Mouse (Mus musculus) hindbrain, embryonic 13.5 days (tissue): ENCODE results near the gene Rgs6. TPM values are rescaled to one million over a fixed set of nuclear protein-coding genes. Genes with fewer than 3 reads are reported as not detected.

Source experiments
- ATAC-seq: fragments of 200-750 bp; cut with Nextera tagmentation; 2 replicates; pipeline ENCODE4 v1.8.0; 2017; ENCODE audit warnings: moderate TSS enrichment; ENCODE audit not compliant: low FRiP score
- H3K27ac ChIP-seq: fragments of 300-500 bp; sonication (generic); 2 replicates; pipeline ENCODE4 v1.5.1; 2015; ENCODE audit warnings: inconsistent platforms, mild to moderate bottlenecking, moderate library complexity
- H3K27me3 ChIP-seq: fragments of 300-500 bp; sonication (generic); 2 replicates; pipeline ENCODE4 v1.6.1; 2015; ENCODE audit warnings: mild to moderate bottlenecking, inconsistent platforms
- H3K36me3 ChIP-seq: fragments of 300-500 bp; sonication (generic); 2 replicates; pipeline ENCODE4 v1.6.1; 2015; ENCODE audit warnings: mild to moderate bottlenecking, inconsistent platforms
- H3K4me1 ChIP-seq: fragments of 300-500 bp; sonication (generic); replicated peaks from 2 replicates; pipeline ENCODE4 v1.6.1; 2015; ENCODE audit warnings: inconsistent platforms
- H3K4me2 ChIP-seq: fragments of 300-500 bp; sonication (generic); 2 replicates; pipeline ENCODE4 v1.6.1; 2015; ENCODE audit warnings: inconsistent platforms, mild to moderate bottlenecking, moderate library complexity
- H3K4me3 ChIP-seq: fragments of 300-500 bp; sonication (generic); 2 replicates; pipeline ENCODE4 v1.5.1; 2015; ENCODE audit warnings: mild to moderate bottlenecking, inconsistent platforms
- H3K9ac ChIP-seq: fragments of 300-500 bp; sonication (generic); 2 replicates; pipeline ENCODE4 v1.6.1; 2015; ENCODE audit warnings: mild to moderate bottlenecking, inconsistent platforms
- H3K9me3 ChIP-seq: fragments of 300-500 bp; sonication (generic); 2 replicates; pipeline ENCODE4 v1.6.1; 2016; ENCODE audit warnings: inconsistent platforms
- WGBS: fragments of 180-500 bp; shearing (Covaris S2); methylation state at CpG from one replicate; pipeline ENCODE4 v1.1.7; 2015; 5-methylcytosine and 5-hydroxymethylcytosine counted together
- polyA plus RNA-seq: library from polyadenylated mRNA; unstranded; fragments of >200 nt; fragmentation: Nextera tagmentation; extraction: Ambion mirVana; gene quantifications from 2 replicates; pipeline ENCODE4 v1.2.1, GENCODE M21; 2015

The Rgs6 gene
- polyA plus RNA-seq, 1 experiment from 2014 or later = 7.4 TPM

DNA sequence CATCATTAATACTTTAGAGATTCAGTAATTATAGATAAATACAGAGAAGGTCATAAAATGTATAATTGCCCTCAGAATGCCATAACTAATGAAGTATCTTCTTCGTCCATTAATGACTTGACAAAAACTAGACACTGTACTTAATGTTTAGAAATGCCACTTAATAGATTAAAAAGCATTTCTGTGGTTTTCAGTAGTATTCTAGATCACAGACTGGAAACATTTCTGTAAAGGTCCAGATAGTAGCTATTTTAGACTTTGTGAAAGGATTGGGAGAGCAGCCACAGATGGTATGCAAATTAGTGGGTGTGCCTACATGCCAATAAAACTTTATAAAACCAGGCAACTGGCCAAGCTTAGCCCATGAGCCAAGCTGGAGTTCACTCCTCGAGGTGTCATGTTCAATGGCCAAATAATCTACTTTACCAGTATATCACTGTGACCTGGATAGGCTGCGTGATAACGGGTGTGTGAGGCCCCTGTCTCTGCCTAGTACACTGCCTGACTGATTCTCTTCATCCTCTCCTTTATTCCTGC, 82.2 kb downstream of the Rgs6 start:
- peaks cover 6% of the 10 kb centered on the region for H3K4me1 ChIP-seq
- no peaks in the 10 kb centered on the region for H3K9me3 ChIP-seq
- no peak overlapping the region for H3K9ac ChIP-seq
- H3K4me2 ChIP-seq = no peak overlapping the region
- no peaks in the 10 kb centered on the region for H3K27me3 ChIP-seq
- 68% methylated on average over 4 of the region's 4 CpGs for WGBS
- H3K36me3 ChIP-seq = no peaks in the 10 kb centered on the region
- no peak overlapping the region for H3K27ac ChIP-seq
- ATAC-seq = no peak
- H3K4me3 ChIP-seq = no peak overlapping the region

DNA sequence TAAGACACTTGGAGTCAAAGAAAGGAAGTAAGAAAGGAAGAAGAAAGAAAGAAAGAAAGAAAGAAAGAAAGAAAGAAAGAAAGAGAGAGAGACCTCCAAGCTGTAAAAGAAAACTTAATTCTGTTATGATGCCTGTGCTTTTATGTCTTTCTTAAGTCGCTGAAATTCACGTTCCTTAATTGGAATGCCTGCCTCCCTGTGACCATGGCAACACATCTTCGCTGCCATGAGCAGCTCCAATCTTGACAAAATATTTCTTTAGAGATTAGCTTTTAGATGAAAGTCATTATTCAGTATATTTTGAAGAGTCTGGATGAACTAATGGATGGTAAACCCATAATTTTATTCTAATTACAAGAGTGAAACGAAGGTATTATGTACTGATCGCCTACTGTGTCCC, 83.5 kb downstream of the Rgs6 start:
- Histone ChIP-seq H3K4me2 (no peak overlapping the region), H3K9me3 (no peaks in the 10 kb centered on the region), H3K36me3 (no peaks in the 10 kb centered on the region), H3K27me3 (no peaks in the 10 kb centered on the region), H3K9ac (no peak overlapping the region), H3K4me3 (no peak overlapping the region), H3K27ac (no peak overlapping the region), H3K4me1 (peaks cover 7% of the 10 kb centered on the region)
- 77% methylated on average over 5 of the region's 5 CpGs for WGBS
- no peak for ATAC-seq

DNA sequence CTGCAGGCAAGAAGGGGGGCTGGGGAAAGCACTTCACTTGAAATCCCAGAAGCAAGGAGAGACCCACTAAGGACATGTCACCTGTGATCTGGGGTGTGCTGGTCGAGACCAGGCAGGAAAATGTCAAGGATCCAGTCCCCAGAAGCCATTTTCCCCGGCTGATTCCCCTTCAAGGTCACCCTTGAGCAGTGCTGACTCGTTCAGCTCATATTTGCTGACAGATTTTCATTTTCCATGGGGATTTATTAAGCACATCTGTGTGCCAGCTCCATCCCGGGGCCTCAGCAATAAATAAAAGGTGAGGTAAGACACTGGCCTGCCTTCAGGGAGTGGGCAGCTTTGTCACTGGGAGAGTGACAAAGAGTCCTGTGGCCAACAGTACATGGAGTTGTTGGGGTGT, 87.0 kb downstream of the Rgs6 start:
- Histone ChIP-seq H3K4me3 (no peak overlapping the region), H3K27ac (peak overlapping the region; percentile 25; the same call in 1 of the 2 replicates), H3K27me3 (no peaks in the 10 kb centered on the region), H3K4me2 (no peak overlapping the region), H3K9me3 (no peaks in the 10 kb centered on the region), H3K9ac (no peak overlapping the region), H3K36me3 (no peaks in the 10 kb centered on the region), H3K4me1 (peaks cover 7% of the 10 kb centered on the region)
- ATAC-seq = no peak
- WGBS = 62% methylated on average over 4 of the region's 4 CpGs

DNA sequence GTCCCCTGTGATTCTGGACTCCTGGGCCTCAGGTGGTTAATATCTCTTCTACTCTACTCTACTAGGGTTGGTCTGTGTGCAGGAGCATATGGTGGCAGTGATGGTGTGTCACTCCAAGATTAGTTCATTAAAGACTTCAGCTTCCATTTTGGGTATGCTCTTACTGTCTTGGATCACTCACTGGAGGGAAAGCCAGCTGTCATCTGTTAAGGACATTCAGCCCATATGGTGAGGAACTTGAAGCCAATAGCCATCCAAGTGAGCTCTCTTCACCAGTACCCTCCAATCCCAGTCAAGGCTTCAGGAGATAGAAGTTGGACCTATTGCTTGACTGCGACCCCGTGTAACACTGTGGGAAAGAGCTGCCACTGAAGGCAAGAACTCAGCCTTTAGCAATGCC, 98.9 kb downstream of the Rgs6 start:
- no peaks in the 10 kb centered on the region for H3K4me1 ChIP-seq
- H3K4me3 ChIP-seq = no peak overlapping the region
- no peak overlapping the region for H3K27ac ChIP-seq
- 86% methylated on average over 2 of the region's 2 CpGs for WGBS
- H3K27me3 ChIP-seq = no peaks in the 10 kb centered on the region
- no peak for ATAC-seq
- H3K36me3 ChIP-seq = no peaks in the 10 kb centered on the region
- H3K9ac ChIP-seq = no peak overlapping the region
- H3K9me3 ChIP-seq = peaks cover 3% of the 10 kb centered on the region; the same call in 1 of the 2 replicates
- no peak overlapping the region for H3K4me2 ChIP-seq

DNA sequence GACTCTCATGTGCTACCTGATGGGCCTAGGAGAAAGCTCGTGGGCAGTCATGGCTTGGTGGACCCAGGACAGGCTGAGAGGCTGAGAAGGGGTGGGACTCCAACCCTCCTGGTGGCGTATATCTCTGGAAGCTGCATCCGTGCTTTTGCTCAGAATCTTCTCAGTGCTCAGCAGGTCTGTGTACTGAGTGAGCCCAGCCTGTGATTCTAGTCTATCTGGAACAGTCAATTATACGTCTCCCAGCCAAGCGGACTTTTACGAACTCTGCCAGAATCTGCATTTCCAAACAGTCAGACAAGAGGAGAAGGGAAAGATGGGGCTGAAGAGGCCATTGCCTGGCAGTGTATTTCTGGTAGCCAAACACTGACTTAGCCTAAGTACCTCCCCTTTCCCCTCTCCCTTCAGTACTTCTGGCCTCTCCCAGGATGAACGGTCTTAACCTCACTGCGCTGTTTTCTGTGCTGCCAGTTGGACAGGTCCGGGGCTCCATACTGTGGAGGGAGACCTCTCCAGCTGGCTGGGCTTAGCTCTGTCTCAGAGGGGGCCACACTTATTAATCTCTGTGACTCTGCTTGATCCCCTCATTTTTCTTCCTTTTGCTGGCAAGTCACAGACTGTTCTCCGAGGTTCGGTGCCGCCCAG, 110.9 kb downstream of the Rgs6 start:
- 82% methylated on average over 12 of the region's 12 CpGs for WGBS
- no peak overlapping the region for H3K4me3 ChIP-seq
- no peaks in the 10 kb centered on the region for H3K9me3 ChIP-seq
- no peak overlapping the region for H3K9ac ChIP-seq
- ATAC-seq = no peak
- H3K4me2 ChIP-seq = no peak overlapping the region
- no peaks in the 10 kb centered on the region for H3K4me1 ChIP-seq
- no peak overlapping the region for H3K27ac ChIP-seq
- no peaks in the 10 kb centered on the region for H3K36me3 ChIP-seq
- no peaks in the 10 kb centered on the region for H3K27me3 ChIP-seq

DNA sequence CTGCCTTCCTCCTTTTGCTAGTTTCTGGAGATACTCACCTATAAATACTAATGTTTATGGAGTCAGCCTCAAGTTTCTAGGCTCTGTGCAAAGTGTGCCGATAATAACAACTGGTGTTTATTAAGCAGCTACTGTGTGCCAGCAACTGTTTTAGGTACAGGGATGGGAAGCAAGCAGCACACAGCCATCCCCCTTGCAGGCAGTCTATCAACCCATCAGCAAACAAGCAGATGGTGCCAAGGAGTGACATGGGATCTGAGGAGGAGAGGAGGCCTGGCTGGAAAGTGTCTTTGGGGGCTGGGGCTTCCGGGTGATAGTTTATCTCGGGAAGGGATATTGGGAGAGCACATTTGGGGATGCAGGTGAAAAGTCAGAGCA, 111.4 kb downstream of the Rgs6 start:
- Histone ChIP-seq H3K4me2 (no peak overlapping the region), H3K9me3 (no peaks in the 10 kb centered on the region), H3K27ac (no peak overlapping the region), H3K4me1 (no peaks in the 10 kb centered on the region), H3K27me3 (no peaks in the 10 kb centered on the region), H3K4me3 (no peak overlapping the region), H3K36me3 (no peaks in the 10 kb centered on the region), H3K9ac (no peak overlapping the region)
- no peak for ATAC-seq
- WGBS = 92% methylated on average over 3 of the region's 3 CpGs

DNA sequence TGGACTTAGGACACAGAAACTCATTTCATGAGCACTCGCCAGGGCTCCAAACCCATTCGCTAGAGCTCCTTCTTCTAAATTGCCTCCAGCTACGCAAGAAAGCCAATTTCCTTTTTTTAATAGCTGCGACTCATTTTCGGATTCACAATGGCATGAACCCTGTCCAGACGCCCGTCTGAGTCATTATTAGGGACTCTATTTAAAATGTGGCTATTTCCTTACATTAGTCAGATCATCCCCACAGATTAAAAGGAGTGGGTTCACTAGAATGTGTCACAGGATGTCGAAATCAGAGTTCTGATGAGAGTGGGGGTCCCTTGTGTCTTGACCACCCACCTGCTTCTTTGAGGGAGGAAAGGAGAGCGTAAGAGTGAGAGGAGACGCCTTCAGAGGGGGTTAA, 112.1 kb downstream of the Rgs6 start:
- no peaks in the 10 kb centered on the region for H3K27me3 ChIP-seq
- H3K36me3 ChIP-seq = no peaks in the 10 kb centered on the region
- H3K4me3 ChIP-seq = no peak overlapping the region
- ATAC-seq = no peak
- H3K4me1 ChIP-seq = no peaks in the 10 kb centered on the region
- 75% methylated on average over 10 of the region's 10 CpGs for WGBS
- H3K9me3 ChIP-seq = no peaks in the 10 kb centered on the region
- H3K4me2 ChIP-seq = no peak overlapping the region
- no peak overlapping the region for H3K9ac ChIP-seq
- H3K27ac ChIP-seq = no peak overlapping the region

DNA sequence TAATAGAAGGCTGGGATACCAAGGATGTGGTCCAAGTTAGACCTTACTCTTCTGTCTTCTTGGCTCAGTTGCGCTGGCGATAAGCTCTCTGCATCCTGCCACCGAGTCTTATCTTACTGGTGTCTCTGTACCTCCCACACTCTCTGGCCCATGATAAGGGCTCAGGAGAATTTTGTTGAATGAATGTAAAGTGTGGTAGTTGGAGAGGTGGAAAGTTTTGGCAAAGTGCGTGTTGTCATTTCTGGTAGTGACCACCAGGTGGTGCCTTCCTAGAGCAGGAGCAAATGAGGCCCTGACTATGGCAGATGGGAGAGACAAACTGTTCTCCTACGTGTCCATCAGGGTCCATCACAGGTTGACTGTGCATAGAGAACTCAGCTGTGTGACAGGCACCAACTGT, 112.7 kb downstream of the Rgs6 start:
- Histone ChIP-seq H3K36me3 (no peaks in the 10 kb centered on the region), H3K27me3 (no peaks in the 10 kb centered on the region), H3K27ac (no peak overlapping the region), H3K4me2 (no peak overlapping the region), H3K9ac (no peak overlapping the region), H3K4me1 (no peaks in the 10 kb centered on the region), H3K4me3 (no peak overlapping the region), H3K9me3 (no peaks in the 10 kb centered on the region)
- WGBS = 49% methylated on average over 5 of the region's 5 CpGs
- no peak for ATAC-seq

DNA sequence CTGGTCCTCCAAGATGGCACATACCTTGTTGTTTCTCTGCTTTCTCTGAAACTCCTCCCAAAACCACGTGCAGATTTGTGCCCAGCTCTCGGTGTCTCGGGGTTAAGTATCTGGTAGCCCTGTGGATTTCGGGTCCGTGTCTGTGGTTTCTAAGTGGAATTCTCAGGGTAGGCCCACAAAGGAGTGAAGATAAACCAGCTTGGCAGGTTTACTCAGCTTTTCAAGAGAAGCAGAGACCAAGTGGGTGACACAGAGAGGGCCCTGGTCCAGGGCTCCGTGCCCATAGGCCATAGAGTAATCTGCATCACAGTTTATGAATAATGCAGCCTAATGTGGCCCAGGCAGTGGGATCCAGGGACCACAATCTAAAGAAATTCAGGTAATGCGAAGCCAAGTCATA, 113.3 kb downstream of the Rgs6 start:
- H3K4me2 ChIP-seq = no peak overlapping the region
- H3K27ac ChIP-seq = no peak overlapping the region
- H3K9me3 ChIP-seq = no peaks in the 10 kb centered on the region
- no peaks in the 10 kb centered on the region for H3K36me3 ChIP-seq
- WGBS = 85% methylated on average over 7 of the region's 7 CpGs
- no peaks in the 10 kb centered on the region for H3K27me3 ChIP-seq
- no peak for ATAC-seq
- no peak overlapping the region for H3K4me3 ChIP-seq
- no peaks in the 10 kb centered on the region for H3K4me1 ChIP-seq
- no peak overlapping the region for H3K9ac ChIP-seq

DNA sequence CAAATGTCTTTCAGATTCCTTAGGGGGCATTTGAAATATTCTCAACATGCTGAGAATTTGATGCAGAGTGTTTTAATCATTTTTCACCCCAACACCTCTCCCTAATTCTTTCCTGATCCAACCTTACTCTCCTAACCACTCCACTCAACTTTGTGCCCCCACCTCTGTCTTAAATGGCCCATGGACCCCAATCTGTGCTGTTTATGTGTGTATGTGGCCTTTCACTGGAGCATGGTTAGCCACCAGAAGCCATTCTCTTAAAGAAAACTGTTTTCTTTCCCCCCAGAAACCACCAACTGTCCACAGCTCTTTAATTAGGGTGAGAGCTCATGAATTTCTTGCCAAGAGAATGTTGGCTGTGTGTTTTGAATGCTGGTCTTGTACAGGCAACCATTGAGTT, 122.3 kb downstream of the Rgs6 start:
- H3K9ac ChIP-seq = no peak overlapping the region
- no peaks in the 10 kb centered on the region for H3K36me3 ChIP-seq
- H3K27ac ChIP-seq = no peak overlapping the region
- ATAC-seq = no peak
- no peaks in the 10 kb centered on the region for H3K4me1 ChIP-seq
- no peak overlapping the region for H3K4me2 ChIP-seq
- no peaks in the 10 kb centered on the region for H3K9me3 ChIP-seq
- H3K27me3 ChIP-seq = no peaks in the 10 kb centered on the region
- no peak overlapping the region for H3K4me3 ChIP-seq

DNA sequence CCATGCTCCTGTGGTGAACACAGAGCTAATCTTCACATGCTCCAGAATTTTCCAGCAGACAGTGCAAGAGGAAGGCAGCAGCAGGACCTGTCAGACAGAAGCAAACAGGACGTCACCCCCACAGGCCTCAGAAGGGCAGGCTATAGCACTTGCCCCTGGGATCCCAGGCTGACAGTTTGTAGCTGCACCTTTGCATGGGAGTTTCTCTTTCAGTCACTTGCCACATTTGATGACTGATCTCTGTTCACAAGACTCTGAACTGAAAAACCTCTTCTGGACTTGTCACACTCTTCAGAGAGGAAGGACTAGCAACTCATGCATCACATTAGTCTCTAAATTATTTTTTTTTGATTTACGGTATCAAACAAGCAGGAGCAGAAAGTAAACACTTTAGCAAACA, 126.2 kb downstream of the Rgs6 start:
- no peak for ATAC-seq
- H3K27me3 ChIP-seq = no peaks in the 10 kb centered on the region
- no peaks in the 10 kb centered on the region for H3K4me1 ChIP-seq
- no peak overlapping the region for H3K4me2 ChIP-seq
- no peaks in the 10 kb centered on the region for H3K36me3 ChIP-seq
- no peak overlapping the region for H3K27ac ChIP-seq
- no peak overlapping the region for H3K4me3 ChIP-seq
- 87% methylated on average over 2 of the region's 2 CpGs for WGBS
- no peaks in the 10 kb centered on the region for H3K9me3 ChIP-seq
- H3K9ac ChIP-seq = no peak overlapping the region

DNA sequence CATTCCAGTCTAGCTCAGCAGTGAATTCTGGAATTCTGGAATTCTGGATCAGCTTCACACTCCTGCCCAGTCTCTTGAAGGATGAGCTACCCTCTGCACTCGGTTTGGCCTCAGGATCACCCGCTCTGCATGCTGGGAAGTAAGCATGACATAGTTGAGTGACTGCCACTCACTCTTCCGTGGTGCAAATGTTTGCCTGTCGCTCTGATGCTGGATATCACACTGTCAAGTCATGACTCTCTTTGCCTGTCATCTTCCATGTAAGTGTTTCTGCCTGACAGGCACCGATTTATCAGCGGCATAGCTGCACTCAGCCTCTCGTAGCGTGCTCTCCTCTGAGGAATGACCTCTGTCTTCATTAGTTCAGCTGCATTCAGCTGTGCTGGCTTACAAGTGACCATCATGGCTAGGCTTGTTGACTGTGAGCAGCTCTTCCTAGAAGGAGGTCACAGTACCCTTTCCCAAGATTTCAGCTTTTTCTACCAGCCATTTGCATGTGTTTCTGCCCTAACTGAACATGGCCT, 135.0 kb downstream of the Rgs6 start:
- no peak for ATAC-seq
- Histone ChIP-seq H3K9ac (no peak overlapping the region), H3K4me2 (no peak overlapping the region), H3K36me3 (no peaks in the 10 kb centered on the region), H3K27ac (no peak overlapping the region), H3K4me3 (no peak overlapping the region), H3K9me3 (no peaks in the 10 kb centered on the region), H3K4me1 (no peaks in the 10 kb centered on the region), H3K27me3 (no peaks in the 10 kb centered on the region)
- WGBS = 94% methylated on average over 8 of the region's 8 CpGs

DNA sequence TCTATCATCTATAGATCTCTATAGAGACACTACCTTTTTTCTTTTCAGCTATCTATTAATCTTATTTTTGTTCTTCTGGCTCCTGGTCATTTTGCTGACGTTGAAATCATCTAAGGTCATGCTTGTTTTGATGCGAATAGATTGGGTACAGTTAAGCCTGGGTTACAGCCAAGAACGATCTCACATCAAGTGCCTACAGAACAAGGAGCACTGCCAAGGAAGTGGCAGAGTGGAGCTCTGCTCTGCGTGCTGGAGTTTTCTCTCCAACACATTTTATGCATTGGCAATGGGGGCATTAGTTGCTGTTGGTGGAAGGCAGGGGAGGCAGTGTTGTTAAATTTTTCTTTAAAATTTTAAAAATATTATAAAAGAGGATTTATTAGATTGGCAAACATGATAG, 138.2 kb downstream of the Rgs6 start:
- Histone ChIP-seq H3K9me3 (no peaks in the 10 kb centered on the region), H3K4me1 (no peaks in the 10 kb centered on the region), H3K4me3 (no peak overlapping the region), H3K36me3 (no peaks in the 10 kb centered on the region), H3K9ac (no peak overlapping the region), H3K27me3 (no peaks in the 10 kb centered on the region), H3K4me2 (no peak overlapping the region), H3K27ac (no peak overlapping the region)
- WGBS = 95% methylated on average over 4 of the region's 4 CpGs
- no peak for ATAC-seq
